In genomic region chr2:135692568-135693488, GRCm38 (mm10) we compare ENCODE assay signal across 8 mouse cellular contexts. TPM values are rescaled to one million over a fixed set of nuclear protein-coding genes. Genes with fewer than 3 reads are reported as not detected.
DNase-seq lines count a peak whose midpoint lies in the region; ATAC-seq lines count a peak whose summit lies in the region.

No protein-coding gene starts in this region.

- no peaks in the 10 kb centered on the region for H3K36me3 ChIP-seq in intestine, embryonic 15.5 days

- peaks cover 6% of the 10 kb centered on the region; the same call in 1 of the 2 replicates for H3K4me1 ChIP-seq in intestine, embryonic 15.5 days (replicated peaks)

- no peak overlapping the region for H3K4me2 ChIP-seq in intestine, embryonic 15.5 days (replicated peaks)

- no peak overlapping the region for H3K4me3 ChIP-seq in intestine, embryonic 15.5 days (replicated peaks)

- no peaks in the 10 kb centered on the region for H3K27me3 ChIP-seq in intestine, embryonic 15.5 days (replicated peaks)

- no peak for ATAC-seq in intestine, embryonic 15.5 days

- no peak overlapping the region for H3K9ac ChIP-seq in intestine, embryonic 15.5 days

- WGBS in intestine, embryonic 15.5 days: 47% methylated on average over 12 of the region's 12 CpGs

- intact Hi-C loops in gastrocnemius, postnatal 14 days (cut with DNase I; ENCODE audit: low total_unique reads): no loop called here

- H3K27ac ChIP-seq in intestine, embryonic 15.5 days: 0 out of 2 replicates have a peak overlapping the region, but pooled peaks have one; percentile 32

- peak; percentile 43 for DNase-seq in adrenal gland, postnatal 14 days
- no peak for DNase-seq in adrenal gland, adult 8-10 months
- peak; percentile 10 for DNase-seq in CD4-positive, CD25-positive, alpha-beta regulatory T cell, adult 2 months (ENCODE audit: low read depth, low spot score)
- DNase-seq in gastrocnemius, postnatal 14 days: peak; percentile 47
- DNase-seq in lung, postnatal 36 days: peak; percentile 53
- no peak for DNase-seq in thymus, postnatal 10 days (ENCODE audit: low spot score in 2 of 2)
- no peak for DNase-seq in spleen, adult 12 weeks (ENCODE audit: low spot score)

- no peaks in the 10 kb centered on the region for H3K9me3 ChIP-seq in intestine, embryonic 15.5 days

RNA-seq across cellular contexts. Expression of gene Plcb4, which starts 34.0 kb away (rescaled TPM):
- 42.5 and 58.3 TPM in 2 replicates for total RNA-seq in adrenal gland, postnatal 14 days (2021)
- total RNA-seq in adrenal gland, adult 8-10 months (2022): 10 to 100 TPM; 31.0 to 47.2 (median 37.8) TPM
- total RNA-seq in gastrocnemius, postnatal 14 days (2021): 10 to 100 TPM; 25.7 to 34.5 TPM
- 12.7 and 12.9 TPM in 2 replicates for polyA plus RNA-seq in intestine, embryonic 15.5 days (2015; fragmentation: Nextera tagmentation; extraction: Ambion mirVana)

Comparison
In these comparisons a context has a peak if more than half of its experiments do, and no peak if none do; other contexts are left out.
1. DNase-seq: peak in adrenal gland, postnatal 14 days (single experiment), CD4-positive, CD25-positive, alpha-beta regulatory T cell, adult 2 months (single experiment), gastrocnemius, postnatal 14 days (single experiment) and lung, postnatal 36 days (single experiment); none in adrenal gland, adult 8-10 months (single experiment), thymus, postnatal 10 days (0 of 2) and spleen, adult 12 weeks (single experiment).